Mouse (Mus musculus): ENCODE measurements at regions not wholly inside any gene's neighbourhood (a gene's known extent, or its start where the extent isn't known, plus 50 kb on each side); places are given as distances from the start of the nearest gene placed in this dataset.
"Not testable (repeated sequence)": the region's sequence is repeated elsewhere in the genome, so short reads cannot be mapped to it uniquely, and the experiment has no call there.

DNA sequence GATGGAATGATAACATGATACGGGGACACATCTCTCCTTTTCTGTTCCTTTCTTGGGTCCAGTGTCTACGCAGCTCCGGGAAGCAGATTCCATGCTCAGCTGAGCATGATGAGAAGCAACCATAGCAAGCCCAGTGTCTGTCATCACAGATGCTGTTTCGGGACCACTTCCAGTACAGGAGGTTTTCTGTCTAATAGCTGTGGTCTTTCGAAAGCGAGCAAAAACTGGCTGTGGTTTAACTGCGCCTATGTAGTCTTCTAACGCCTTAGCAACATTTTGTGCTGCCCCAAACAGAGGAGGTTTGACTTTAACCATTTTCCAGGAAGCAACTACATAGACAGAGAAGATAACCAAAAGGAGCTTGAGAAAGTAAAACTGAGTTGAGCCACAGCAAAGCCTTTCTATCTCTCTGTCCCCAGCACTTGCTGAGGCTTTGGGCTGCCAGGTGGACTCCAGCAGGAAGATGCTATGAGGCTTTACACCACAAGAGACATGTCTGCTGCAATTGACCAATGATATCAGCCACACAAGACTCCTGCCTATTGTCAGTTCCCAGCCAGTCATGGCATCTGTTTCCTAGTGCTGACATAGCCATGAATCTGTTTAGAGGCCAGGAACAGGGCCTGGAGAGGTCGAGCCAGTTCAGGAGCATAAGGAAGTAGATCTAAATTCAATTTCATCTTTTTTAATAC, 95.1 kb downstream of the Stard3nl start:
- DNase-seq (ENCODE audit: inconsistent ontology term) = peak; percentile 33

DNA sequence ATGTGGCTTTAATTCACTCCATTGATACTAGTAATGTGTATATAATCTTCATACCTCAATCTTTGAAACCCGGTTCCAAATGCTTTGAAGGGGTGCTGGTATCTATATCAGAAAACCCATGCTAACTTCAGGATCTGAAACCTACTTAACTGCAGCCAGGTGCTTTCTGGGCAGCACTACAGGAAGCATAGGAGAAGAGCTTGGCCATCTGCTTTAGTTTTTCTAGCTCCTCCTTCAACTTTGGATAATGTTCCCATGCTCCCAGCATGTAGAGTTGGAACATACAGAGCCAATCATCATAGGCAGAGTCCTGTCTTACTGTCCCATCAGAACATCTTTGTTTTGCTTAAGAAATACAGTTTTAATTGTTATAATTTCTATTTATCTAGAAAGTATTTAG, 99.3 kb downstream of the Stard3nl start:
- peak; percentile 1 for DNase-seq (ENCODE audit: inconsistent ontology term)

DNA sequence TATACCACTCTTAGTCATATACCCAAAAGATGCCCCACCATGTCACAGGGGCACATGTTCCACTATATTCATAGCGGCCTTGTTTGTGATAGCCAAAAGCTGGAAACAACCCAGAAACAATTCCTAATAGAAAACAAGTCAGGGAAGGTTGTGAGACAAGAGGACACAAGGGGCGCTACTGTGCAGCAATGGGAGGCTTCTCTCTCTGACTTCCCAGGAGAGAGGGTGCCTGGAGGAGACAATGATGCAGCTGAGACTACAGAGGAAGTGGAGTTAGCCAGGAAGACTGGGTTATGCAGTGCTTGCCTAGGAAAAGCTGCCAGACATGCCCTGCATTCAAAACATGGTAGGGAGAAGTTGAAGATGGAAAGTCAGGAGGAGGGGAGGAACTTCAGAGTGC, 102.6 kb downstream of the Stard3nl start:
- DNase-seq (ENCODE audit: inconsistent ontology term) = no peak

DNA sequence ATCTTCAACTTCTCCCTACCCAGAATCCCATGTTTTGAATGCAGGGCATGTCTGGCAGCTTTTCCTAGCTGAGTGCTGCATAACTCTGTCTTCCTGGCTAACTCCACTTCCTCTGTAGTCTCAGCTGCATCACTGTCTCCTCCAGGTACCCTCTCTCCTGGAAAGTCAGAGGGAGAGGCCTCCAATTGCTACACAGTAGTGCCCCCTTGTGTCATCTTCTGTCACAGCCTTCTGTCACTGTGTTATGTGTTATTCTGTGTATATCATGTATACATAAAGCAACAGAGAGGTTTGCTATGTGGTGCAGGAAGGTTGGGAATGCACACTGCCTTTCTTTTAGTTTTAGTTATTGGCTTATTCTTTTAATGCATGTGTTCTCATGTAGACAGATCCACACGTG, 112.4 kb downstream of the Stard3nl start:
- no peak for DNase-seq (ENCODE audit: inconsistent ontology term)

DNA sequence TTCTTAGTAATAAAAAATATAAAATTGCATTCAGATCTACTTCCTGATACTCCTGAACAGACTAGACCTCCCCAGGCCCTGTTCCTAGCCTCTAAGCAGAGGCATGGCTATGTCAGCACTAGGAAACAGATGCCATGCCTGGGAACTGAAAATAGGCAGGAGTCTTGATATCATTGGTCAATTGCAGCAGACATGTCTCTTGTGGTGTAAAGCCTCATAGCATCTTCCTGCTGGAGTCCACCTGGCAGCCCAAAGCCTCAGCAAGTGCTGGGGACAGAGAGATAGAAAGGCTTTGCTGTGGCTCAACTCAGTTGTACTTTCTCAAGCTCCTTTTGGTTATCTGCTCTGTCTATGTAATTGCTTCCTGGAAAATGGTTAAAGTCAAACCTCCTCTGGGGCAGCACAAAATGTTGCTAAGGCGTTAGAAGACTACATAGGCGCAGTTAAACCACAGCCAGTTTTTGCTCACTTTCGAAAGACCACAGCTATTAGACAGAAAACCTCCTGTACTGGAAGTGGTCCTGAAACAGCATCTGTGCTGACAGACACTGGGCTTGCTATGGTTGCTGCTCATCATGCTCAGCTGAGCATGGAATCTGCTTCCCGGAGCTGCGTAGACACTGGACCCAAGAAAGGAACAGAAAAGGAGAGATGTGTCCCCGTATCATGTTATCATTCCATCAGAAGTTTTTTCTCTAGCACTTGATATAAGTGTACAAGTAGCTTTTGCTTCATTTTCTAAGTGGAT, 122.9 kb downstream of the Stard3nl start:
- DNase-seq (ENCODE audit: inconsistent ontology term) = peak; percentile 1

DNA sequence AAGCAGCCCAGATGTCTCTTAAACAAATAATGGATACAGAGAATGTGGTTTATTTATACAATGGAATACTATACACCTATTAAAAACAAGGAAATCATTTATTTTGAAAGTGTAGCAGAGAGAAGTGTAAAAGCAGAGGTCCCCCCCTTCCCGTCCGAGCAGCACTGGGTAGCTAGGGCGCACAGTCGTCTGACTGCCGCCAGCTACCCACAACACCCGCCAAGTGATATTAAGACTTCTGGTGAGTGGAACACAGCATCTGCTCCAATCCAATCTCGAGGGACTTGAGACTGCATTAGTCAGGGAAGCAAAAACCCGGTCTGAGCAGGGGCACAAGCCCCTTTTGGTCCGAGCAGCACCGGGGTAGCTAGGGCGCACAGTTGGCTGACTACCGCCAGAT, 130.6 kb downstream of the Stard3nl start:
- DNase-seq (ENCODE audit: inconsistent ontology term) = not testable (repeated sequence)

DNA sequence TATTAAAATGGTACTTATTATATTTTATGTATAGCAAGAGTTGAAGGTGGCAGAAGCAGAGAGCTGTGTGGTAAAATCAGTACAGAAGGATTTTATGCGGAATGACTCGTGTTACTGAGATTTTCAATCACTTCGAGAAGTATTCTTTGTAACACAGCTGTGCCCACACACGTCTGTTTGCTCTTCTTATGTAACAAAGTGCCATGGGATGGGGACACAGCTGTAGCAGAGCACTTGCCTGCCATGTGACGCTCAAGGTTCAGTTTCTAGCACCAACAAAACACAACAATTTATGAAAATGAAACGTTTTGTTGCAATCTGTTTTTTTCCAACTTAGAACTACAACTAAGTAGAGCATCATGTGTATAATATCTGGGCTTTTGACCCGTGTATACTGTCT, 149.0 kb downstream of the Stard3nl start:
- DNase-seq (ENCODE audit: inconsistent ontology term) = not testable (repeated sequence)

DNA sequence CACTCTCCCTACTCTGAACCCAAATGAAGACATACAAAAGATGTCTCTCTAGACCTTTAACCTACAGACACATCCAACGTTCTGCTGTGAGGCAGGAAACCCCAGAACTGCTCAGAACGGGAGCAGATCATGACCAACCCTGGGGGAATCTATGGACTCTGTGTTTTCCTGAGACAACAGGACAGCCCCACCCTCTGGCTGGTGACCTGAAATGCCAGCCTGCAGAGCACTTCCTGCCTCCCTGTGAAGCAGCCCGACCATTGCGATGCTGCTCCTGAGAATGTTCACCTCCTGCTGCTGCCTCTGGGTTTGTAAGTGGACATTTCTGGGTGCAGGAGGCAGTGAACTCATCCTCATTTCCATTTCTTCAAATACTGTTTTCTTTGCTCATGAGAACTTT, 153.0 kb downstream of the Stard3nl start:
- not testable (repeated sequence) for DNase-seq (ENCODE audit: inconsistent ontology term)

DNA sequence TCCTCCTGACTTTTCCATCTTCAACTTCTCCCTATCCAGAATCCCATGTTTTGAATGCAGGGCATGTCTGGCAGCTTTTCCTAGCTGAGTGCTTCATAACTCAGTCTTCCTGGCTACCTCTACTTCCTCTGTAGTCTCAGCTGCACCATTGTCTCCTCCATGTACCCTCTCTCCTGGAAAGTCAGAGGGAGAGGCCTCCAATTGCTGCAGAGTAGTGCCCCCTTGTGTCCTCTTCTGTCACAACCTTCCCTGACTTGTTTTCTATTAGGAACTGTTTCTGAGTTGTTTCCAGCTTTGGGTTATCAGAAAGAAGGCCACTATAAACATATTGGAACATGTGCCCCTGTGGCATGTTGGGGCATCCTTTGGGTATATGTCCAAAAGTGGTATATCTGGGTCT, 159.3 kb downstream of the Stard3nl start:
- DNase-seq (ENCODE audit: inconsistent ontology term) = peak; percentile 26

DNA sequence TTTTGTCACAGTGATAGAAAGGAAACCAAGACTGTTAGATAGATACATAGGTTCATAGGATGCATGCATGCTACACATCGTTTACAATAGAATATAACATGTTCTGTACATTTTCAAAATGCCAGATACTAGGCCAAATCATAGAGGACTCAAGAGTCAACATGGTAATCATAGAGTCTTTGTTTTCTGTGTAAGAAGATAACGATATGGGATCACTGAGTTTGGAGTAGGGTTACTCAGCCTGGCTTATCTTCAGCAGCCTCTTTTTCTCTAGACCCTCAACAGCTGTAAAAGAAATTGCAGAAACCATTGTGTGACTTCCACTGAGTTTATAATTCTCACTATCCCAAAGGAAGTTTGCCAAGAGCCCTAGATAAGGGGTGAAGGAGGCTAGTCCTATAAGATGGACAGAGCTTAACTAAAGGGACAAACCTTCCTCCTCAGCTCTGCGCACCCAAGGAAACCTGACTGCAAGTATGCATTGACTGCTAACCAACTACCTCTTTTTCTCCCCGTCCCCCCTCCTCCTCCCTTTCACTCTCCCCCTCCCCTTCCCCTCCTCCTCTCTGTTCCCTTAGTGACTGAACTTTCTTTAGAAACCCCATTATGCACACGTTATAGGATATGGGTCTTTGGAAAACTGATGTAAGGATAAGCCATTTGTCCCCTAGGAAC, 160.8 kb downstream of the Stard3nl start:
- no peak for DNase-seq (ENCODE audit: inconsistent ontology term)

DNA sequence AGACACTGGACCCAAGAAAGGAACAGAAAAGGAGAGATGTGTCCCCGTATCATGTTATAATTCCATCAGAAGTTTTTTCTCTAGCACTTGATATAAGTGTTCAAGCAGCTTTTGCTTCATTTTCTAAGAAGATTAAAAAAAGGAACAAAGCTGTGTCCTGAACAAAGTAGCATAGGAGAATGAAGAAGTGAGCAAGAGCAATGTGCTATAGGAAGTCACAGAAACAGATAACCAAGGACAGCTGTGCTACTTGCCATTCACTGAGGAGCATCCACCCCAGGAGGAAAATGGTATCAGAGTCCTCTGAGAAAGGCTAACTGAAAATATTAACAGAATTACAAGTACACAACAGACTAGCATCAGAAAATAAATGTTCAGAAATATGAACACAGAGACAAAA, 175.6 kb downstream of the Stard3nl start:
- peak; percentile 7 for DNase-seq (ENCODE audit: inconsistent ontology term)

DNA sequence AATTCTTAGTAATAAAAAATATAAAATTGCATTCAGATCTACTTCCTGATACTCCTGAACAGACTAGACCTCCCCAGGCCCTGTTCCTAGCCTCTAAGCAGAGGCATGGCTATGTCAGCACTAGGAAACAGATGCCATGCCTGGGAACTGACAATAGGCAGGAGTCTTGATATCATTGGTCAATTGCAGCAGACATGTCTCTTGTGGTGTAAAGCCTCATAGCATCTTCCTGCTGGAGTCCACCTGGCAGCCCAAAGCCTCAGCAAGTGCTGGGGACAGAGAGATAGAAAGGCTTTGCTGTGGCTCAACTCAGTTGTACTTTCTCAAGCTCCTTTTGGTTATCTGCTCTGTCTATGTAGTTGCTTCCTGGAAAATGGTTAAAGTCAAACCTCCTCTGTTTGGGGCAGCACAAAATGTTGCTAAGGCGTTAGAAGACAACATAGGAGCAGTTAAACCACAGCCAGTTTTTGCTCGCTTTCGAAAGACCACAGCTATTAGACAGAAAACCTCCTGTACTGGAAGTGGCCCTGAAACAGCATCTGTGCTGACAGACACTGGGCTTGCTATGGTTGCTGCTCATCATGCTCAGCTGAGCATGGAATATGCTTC, 176.1 kb downstream of the Stard3nl start:
- peak; percentile 16 for DNase-seq (ENCODE audit: inconsistent ontology term)

DNA sequence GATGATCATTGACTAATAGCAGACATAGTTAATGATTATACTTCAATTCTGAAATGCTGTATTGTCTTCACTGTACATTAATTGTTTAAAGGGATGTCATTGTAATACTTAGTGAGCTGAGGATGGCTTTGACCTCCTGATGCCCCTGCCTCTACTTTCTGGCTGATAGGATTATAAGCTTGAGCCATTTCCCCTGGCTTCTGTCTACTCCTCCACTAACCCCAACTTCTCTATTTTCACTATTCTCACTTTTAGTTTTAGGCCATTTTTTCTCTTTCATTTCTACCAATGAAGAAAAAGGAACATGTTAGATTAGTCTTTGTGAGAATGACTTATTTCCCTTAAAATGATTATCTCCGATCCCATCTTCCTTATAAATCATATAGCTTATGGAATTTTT, 190.9 kb downstream of the Stard3nl start:
- no peak for DNase-seq (ENCODE audit: inconsistent ontology term)

DNA sequence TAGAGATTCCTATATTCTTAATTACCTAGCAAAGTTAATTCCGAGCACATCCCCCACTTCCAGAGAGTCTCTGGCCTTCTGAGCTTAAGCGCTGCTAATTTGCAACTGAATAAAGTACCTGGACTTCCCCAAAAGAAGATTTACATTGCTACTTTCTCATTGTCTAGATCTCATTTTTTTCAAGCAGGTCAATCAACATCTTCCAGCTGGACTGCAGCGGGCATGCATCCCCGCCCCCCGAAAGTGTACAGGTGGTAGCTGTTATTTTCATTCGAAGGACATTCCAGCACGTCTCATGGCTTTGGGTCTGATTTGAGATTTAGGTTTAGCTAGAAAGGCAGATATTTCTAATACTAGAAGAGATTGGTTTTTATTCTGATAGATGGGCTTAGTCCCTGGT, 193.3 kb downstream of the Stard3nl start:
- not testable (repeated sequence) for DNase-seq (ENCODE audit: inconsistent ontology term)
